Mouse (Mus musculus): Measurements from ENCODE around the gene Cdk9.

The Cdk9 gene

DNA sequence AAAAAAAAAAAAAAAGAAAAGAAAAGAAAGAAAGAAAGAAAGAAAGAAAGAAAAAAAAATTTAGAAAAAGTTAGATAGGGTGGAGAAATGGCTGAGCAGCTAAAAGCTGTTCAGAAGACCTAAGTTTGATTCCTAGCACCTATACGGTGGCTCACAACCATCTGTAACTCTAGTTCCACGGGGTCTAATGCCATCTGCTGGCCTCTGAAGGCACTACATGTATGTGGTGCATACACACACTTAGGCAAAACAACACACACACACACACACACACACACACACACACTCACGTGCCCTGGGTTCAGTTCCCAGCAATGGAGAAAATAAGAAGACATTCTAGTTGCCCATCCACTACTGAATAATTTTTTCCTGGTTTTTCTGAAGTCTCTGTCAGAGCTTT is 36.1 kb downstream of the Cdk9 start:
- DNase-seq (ENCODE audit: low spot score), result no peak

DNA sequence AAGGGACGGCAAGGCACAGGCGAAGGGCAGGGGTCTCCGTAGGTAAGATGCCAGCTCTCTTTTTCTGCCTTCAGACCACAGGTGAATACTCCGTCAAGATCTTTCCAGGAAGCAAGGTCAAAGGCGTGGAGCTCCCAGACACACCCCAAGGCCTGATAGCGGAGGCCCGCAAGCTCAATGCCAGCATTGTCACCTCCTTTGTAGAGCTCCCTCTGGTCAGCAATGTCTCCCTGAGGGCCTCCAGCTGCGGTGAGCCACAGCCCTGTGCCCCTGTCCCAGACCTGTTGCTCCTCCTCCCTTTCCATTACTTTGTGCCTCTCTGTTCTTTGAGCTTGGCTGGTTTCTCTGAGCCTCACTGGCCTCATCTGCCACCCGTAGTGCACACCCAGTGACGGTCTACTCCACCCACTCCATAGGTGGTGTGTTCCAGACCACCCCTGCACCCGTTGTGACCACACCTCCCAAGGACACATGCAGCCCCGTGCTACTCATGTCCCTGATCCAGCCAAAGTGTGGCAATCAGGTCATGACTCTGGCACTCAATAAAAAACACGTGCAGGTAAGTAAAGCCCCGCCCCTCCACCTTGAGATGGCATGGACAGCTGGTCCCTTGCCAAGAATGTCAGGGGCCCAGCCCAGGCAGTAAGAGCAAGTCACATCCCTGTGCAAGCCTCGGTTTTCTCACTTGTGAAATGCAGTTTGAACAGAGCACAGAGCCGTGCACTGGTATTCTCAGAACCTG is 39.5 kb downstream of the Cdk9 start:
- DNase-seq (ENCODE audit: low spot score), result no peak

DNA sequence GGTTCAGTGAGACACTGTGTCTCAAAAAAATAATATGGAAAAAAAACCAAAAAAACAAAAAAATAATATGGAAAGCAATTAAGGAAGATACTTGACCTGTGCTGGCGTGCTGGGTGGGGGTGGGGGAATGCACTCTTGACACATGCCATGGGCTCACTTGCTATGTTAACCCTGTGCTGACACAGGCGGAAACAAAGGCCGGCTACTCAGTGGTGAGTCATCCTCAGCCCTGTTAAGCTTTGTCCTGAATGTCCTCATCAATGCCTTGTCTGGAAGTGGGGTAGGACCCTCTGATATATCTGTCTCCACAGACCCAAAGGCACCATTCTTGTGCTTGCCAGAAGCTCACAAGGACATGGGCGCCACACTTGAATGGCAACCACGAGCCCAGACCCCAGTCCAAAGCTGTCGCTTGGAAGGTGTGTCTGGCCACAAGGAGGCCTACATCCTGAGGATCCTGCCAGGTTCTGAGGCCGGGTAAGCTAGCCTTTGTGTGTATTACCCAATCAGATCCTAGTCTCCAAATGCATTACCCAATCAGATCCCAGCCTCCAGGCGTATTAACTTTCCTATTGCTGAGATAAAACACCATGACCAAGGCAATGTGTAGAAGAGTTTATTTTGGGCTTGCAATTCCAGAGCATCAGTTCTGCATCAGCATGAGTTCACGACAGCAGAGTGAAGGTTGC is 40.8 kb downstream of the Cdk9 start:
- DNase-seq (ENCODE audit: low spot score), result no peak

DNA sequence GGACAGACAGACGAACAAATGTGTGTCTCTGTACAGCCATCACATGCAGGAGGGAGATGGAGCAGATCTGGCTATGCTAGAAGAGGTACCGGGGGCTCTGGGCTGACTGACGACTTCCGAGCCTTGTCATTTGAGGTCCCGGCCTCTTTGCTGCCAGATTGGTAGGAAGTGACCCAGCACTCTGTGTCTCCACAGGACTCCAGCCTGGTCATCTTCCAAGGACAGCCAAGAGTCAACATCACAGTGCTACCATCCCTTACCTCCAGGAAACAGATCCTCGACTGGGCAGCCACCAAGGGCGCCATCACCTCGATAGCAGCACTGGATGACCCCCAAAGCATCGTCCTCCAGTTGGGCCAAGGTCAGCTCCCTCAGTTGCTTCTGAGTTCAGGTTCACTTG is 41.7 kb downstream of the Cdk9 start:
- DNase-seq (ENCODE audit: low spot score), result no peak

DNA sequence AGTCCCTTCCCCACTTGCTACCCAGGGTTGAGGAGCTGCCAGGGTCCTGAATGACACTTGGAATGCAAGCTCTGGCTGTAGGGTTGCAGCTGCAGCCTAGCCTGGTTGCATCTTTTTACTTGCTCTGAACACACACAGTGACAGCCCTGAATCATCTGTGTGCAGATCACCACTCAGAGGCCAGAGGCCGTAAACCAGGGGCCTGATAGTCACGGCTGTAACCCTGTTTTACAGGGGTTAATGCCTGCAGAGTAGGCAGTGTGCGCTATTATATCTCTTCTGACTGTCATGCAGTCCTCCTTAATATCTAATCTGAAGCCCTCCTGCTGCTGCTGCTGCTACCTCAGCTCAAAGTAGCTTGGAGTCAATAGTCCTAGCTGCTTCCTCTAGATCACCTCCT is 43.0 kb downstream of the Cdk9 start:
- DNase-seq (ENCODE audit: low spot score), result no peak

DNA sequence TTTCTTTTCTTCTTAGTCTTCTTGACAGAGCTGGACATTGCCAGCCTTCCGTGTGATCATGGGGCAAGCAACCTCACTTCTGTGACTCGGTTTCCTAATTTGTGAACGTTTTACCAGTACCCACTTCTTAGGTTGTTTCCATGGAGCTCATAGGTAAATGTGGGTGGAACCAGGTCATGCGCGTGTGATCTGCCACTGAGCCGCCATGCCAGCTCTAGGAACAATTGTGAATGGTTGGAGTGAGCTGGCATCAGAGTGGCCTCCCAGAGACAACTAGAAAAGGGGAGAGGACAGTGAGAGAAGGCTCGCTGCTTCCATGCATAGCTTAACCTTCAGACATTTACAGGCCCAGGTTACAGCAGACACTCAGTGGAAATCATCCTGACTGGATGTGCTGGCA is 44.7 kb downstream of the Cdk9 start:
- no peak for DNase-seq (ENCODE audit: low spot score)

DNA sequence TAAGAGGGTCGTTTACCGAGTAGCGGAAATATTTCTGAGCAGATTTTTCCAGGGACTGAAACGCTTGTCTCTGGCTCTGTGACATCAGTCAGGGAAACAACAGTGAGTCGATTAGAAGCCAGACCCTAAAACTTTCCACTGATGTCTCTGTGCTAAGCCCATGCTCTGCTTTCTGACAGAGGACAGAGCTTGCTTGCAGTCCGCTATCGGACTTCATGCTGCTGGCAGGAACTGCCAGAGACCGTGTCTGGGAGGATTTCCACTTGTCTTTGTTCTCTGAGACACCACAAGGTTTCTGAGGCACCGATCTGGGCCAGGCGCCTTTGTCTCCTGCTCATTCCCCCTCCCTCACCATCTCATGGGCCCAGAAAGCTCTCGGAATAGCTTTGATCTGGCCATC is 45.1 kb downstream of the Cdk9 start:
- no peak for DNase-seq (ENCODE audit: low spot score)

DNA sequence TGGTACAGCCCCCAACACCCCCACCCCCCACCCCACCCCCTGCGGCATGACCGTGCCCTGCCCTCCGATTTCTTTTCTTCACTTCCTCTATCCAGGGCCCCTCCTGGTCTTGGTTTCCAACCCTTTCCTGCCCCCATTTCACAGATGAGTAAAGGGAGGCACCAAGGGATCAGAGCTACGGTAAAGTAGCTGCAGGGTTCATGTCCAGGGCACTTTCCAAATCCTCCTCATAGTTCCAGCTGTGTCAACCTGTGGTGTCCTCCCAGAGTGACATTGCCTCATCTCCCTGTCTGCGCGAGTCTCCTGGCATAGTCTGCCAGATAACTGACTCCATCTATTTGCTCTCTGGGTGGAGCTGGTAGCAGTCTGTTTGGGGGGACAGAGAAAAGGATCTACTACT is 47.0 kb downstream of the Cdk9 start:
- DNase-seq (ENCODE audit: low spot score), result no peak

DNA sequence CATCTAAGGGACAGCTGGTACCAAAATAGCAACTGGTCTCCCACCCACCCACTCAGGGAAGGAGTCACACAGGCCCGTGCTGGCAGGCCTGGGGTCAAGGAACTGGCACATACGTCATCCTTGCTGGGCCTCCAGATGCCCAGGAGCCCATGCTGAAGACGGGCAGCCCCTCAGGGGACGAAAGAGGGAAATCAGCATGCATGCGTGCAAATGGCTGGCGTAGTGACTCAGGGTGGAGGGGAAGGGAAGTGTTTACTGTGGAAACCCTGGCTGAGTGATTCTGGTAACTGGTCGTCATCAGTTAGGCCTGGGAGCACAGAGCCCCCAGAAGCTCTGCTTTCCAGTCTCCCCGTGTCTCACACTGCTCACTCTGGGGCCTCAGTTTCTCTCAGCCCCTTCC is 47.5 kb downstream of the Cdk9 start:
- DNase-seq (ENCODE audit: low spot score), result no peak

DNA sequence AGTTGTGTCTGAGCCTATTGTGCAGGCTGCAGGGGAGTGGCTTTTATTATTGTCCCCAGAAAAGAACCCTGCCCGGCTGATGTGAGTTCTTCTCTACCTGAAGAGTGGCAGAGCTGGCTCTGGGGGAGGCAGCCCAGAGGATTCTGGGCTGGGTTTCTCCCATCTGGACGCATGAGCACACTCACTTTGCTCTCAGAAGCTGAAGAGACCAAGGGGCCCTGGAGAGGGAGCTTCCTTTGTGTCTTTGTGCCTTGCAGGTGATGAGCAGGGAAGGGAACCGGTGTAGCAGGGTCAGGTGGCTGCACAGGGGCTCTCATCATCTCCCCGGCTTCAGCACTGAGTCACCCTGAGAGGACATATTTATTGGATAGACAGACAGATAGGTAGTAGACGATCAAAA is 50.6 kb downstream of the Cdk9 start:
- DNase-seq (ENCODE audit: low spot score), result no peak

DNA sequence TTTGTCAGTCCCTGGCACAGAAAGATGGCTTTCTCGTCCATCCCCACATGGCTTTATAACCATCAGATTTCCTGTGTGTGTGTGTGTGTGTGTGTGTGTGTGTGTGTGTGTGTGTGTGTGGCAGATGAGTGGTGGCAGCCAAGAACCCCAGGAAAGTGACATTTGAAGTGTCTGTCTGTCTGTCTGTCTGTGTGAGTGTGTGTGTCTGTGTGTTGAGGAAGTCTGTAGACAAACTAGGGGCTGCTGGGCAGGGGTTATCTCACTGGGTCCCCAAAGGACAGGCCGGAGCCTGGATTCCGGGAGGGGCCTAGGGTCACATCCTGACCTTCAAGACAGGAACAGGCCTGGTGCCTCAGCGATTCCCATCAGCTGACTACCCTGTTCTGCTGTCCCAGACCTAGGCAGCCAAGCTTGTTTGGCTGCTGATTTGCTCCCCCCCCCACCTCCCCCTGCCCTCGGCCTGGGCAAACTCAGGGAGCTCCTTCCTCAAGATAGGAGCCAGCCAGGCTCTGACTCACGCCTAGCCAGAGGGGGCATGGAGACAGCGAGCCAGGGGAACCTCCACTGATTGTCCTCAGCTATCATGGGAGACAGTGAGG is 51.3 kb downstream of the Cdk9 start:
- no peak for DNase-seq (ENCODE audit: low spot score)

DNA sequence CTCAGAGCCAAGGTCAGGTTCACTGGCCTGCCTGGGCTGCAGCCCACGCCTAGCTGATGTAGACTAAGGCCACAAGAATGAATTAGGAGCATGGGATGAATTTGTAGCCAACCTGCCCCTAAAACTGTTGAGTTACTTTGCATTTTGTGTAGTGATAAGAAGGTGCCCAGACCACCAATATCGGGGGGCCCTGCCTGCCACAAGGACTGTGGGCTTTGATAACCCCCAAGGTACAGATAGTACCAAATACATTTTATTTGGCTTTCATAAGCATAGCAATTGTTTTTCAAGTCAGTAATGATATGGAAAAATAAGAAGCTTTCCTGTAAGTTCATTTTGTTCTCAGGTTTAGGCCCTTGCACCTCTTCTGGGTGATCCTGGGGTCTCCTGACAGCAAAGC is 54.0 kb downstream of the Cdk9 start:
- no peak for DNase-seq (ENCODE audit: low spot score)

DNA sequence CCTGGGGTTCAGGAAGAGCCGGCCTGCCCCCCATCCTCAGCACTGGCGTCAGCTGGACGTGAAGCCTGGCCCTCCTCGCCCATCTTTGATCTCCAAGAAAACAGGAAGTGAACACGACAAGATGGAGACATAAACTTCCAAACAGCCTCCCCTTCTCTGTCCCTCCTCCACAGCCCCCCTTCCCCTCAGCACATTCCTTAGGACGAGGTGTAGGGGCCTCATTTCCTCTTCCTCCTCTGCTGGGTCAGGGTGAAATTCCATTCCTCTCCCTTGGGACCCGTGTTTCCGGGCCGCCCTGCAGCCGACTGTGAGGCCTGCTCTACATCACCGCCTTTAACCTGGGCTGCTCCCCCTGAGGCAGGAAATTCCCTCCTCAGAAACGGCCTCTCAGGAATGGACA is 57.0 kb downstream of the Cdk9 start:
- no peak for DNase-seq (ENCODE audit: low spot score)

Data from ovary, adult 18-20 months (tissue).